Mouse (Mus musculus) liver, embryonic 14.5 days (tissue): Measurements from ENCODE around the gene Faah. TPM values are rescaled to one million over a fixed set of nuclear protein-coding genes. Genes with fewer than 3 reads are reported as not detected.

Source experiments
- ATAC-seq: fragments of 200-750 bp; cut with Nextera tagmentation; 2 replicates; pipeline ENCODE4 v1.8.0; 2017; ENCODE audit warnings: moderate number of reproducible peaks, mild to moderate bottlenecking, moderate library complexity; ENCODE audit not compliant: insufficient read depth
- DNase-seq, 3 experiments: peaks; one replicate each; pipeline ENCODE4 v3.0.0-alpha.2; 2012 to 2013; ENCODE audit warnings: low read depth in 3 of 3, low spot score in 3 of 3
- H3K27ac ChIP-seq: fragments of 300-500 bp; sonication (generic); 2 replicates; pipeline ENCODE4 v1.5.1; 2014; ENCODE audit warnings: moderate library complexity, mild to moderate bottlenecking, control low read depth, inconsistent platforms
- H3K27me3 ChIP-seq: fragments of 300-500 bp; sonication (generic); 2 replicates; pipeline ENCODE4 v1.6.1; 2014; ENCODE audit warnings: mild to moderate bottlenecking, low read length, moderate library complexity; ENCODE audit not compliant: control insufficient read depth, insufficient read depth
- H3K36me3 ChIP-seq: fragments of 300-500 bp; sonication (generic); replicated peaks from 2 replicates; pipeline ENCODE4 v1.6.1; 2014; ENCODE audit warnings: low read depth; ENCODE audit not compliant: control insufficient read depth, insufficient read depth
- H3K4me1 ChIP-seq, 2 experiments: fragments of 200-500 bp in 1 of 2; fragments of 300-500 bp in 1 of 2; sonication (generic) in 1 of 2; replicated peaks; 2 replicates each; pipeline ENCODE4 v1.6.1; 2012 to 2014; ENCODE audit warnings: antibody characterized with exemption in 1 of 2, inconsistent platforms in 1 of 2, low read length in 1 of 2; ENCODE audit not compliant: control insufficient read depth in 2 of 2, insufficient read depth in 2 of 2
- H3K4me2 ChIP-seq: fragments of 300-500 bp; sonication (generic); 2 replicates; pipeline ENCODE4 v1.6.1; 2014; ENCODE audit warnings: low read depth, mild to moderate bottlenecking, control low read depth, moderate library complexity
- H3K4me3 ChIP-seq, 2 experiments: fragments of 200-500 bp in 1 of 2; fragments of 300-500 bp in 1 of 2; sonication (generic) in 1 of 2; 2 replicates each; pipeline ENCODE4 v1.5.1; 2012 to 2014; ENCODE audit warnings: low read depth in 2 of 2, low read length in 2 of 2, mild to moderate bottlenecking in 2 of 2, control low read depth in 1 of 2, inconsistent platforms in 1 of 2, moderate library complexity in 1 of 2; ENCODE audit not compliant: insufficient read depth in 1 of 2
- H3K9ac ChIP-seq: fragments of 300-500 bp; sonication (generic); replicated peaks from 2 replicates; pipeline ENCODE4 v1.6.1; 2014; ENCODE audit warnings: mild to moderate bottlenecking, control low read depth, moderate library complexity
- H3K9me3 ChIP-seq: fragments of 300-500 bp; sonication (generic); 2 replicates; pipeline ENCODE4 v1.6.1; 2016; ENCODE audit warnings: low read length, mixed read lengths; ENCODE audit not compliant: control insufficient read depth
- CTCF ChIP-seq: IDR thresholded peaks from 2 replicates; pipeline ENCODE4 v1.5.1; 2016; ENCODE audit warnings: antibody characterized with exemption, low read depth, control low read depth
- EP300 ChIP-seq: IDR thresholded peaks from 2 replicates; pipeline ENCODE4 v1.6.1; 2016; ENCODE audit warnings: antibody characterized with exemption, low read depth
- WGBS: fragments of 180-500 bp; shearing (Covaris S2); extraction: QIAGEN DNeasy Blood & Tissue Kit; methylation state at CpG from one replicate; pipeline ENCODE4 v1.1.7; 2014; ENCODE audit not compliant: insufficient replicate concordance; 5-methylcytosine and 5-hydroxymethylcytosine counted together
- polyA plus RNA-seq, 2 experiments: library from polyadenylated mRNA; depleted of rRNA in 1 of 2; stranded (reverse) in 1 of 2; unstranded in 1 of 2; fragments of >200 nt; fragmentation: Nextera tagmentation in 1 of 2; extraction: Ambion mirVana in 1 of 2; gene quantifications; 2 replicates each; pipeline versions ENCODE4 v1.2.1 to v1.2.3; 2012 to 2014

The Faah gene
- polyA plus RNA-seq, 2 experiments = 3.8 to 4.1 TPM

GRCm38 (mm10) chr4:115980676-115981075 is 37.0 kb downstream of the Faah start:
- H3K9me3 ChIP-seq = no peaks in the 10 kb centered on the region
- H3K4me2 ChIP-seq = no peak overlapping the region
- no peaks in the 10 kb centered on the region for H3K36me3 ChIP-seq
- TF ChIP-seq EP300 (no peak), CTCF (peak; percentile 88)
- 0% methylated on average over 8 of the region's 8 CpGs for WGBS
- H3K4me1 ChIP-seq = peaks cover 0 to 3% of the 10 kb centered on the region in 2 experiments; a peak in 2 of 4 replicates
- H3K4me3 ChIP-seq = no peak overlapping the region
- H3K9ac ChIP-seq = no peak overlapping the region
- no peak for ATAC-seq
- peak; percentile 39 to 46 (median 42) for DNase-seq
- no peak overlapping the region for H3K27ac ChIP-seq
- peaks cover 39% of the 10 kb centered on the region for H3K27me3 ChIP-seq

GRCm38 (mm10) chr4:115979437-115979836 is 38.3 kb downstream of the Faah start:
- DNase-seq = no peak
- TF ChIP-seq EP300 (no peak), CTCF (no peak)
- Histone ChIP-seq H3K4me3 (peak overlapping the region in 1 of 2 experiments; percentile 5; a peak in 1 of 4 replicates), H3K9me3 (no peaks in the 10 kb centered on the region), H3K4me2 (peak overlapping the region; percentile 18; the same call in 1 of the 2 replicates), H3K9ac (no peak overlapping the region), H3K27ac (no peak overlapping the region), H3K4me1 (no peaks in the 10 kb centered on the region; a peak in 2 of 4 replicates), H3K36me3 (no peaks in the 10 kb centered on the region), H3K27me3 (peaks cover 39% of the 10 kb centered on the region)
- WGBS = 2% methylated on average over 38 of the region's 39 CpGs
- no peak for ATAC-seq

DNA sequence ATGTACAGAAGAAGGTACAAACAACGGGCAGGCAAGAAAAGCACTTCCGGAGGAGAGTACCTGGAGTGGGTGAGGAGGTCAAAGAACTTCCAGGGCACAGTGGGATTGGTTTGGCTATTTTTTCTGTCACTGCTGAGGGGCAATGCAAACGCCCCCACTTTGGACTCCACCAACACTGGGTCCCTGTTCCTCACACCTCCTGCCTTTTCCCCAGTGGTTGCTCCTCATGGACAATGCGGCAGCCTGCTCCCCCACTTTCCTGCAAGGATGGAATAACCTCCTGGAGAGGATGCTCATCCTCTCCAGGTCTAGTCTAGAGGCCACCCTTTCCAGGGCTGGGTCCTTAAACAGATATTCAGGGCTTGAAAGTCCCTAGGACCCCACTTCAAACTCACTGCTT is 38.8 kb downstream of the Faah start:
- Histone ChIP-seq H3K4me2 (no peak overlapping the region), H3K9me3 (no peaks in the 10 kb centered on the region), H3K4me1 (no peaks in the 10 kb centered on the region; a peak in 1 of 4 replicates), H3K9ac (no peak overlapping the region), H3K27me3 (peaks cover 39% of the 10 kb centered on the region), H3K36me3 (no peaks in the 10 kb centered on the region), H3K4me3 (no peak overlapping the region), H3K27ac (no peak overlapping the region)
- no peak for ATAC-seq
- WGBS = 27% methylated on average over 4 of the region's 4 CpGs
- no peak for TF ChIP-seq CTCF
- TF ChIP-seq EP300 = no peak
- no peak for DNase-seq

- no peak overlapping the region for H3K27ac ChIP-seq
- H3K36me3 ChIP-seq = no peaks in the 10 kb centered on the region
- DNase-seq = no peak
- H3K9me3 ChIP-seq = no peaks in the 10 kb centered on the region
- H3K4me3 ChIP-seq = no peak overlapping the region
- TF ChIP-seq CTCF = no peak
- TF ChIP-seq EP300 = no peak
- H3K4me1 ChIP-seq = no peaks in the 10 kb centered on the region
- no peak for ATAC-seq
- H3K27me3 ChIP-seq = peaks cover 17% of the 10 kb centered on the region
- no peak overlapping the region for H3K4me2 ChIP-seq
- no peak overlapping the region for H3K9ac ChIP-seq
- WGBS = 45% methylated on average over 24 of the region's 24 CpGs
These were observed 45.2 kb downstream of the Faah start for GRCm38 (mm10) chr4:115972543-115972942.

DNA sequence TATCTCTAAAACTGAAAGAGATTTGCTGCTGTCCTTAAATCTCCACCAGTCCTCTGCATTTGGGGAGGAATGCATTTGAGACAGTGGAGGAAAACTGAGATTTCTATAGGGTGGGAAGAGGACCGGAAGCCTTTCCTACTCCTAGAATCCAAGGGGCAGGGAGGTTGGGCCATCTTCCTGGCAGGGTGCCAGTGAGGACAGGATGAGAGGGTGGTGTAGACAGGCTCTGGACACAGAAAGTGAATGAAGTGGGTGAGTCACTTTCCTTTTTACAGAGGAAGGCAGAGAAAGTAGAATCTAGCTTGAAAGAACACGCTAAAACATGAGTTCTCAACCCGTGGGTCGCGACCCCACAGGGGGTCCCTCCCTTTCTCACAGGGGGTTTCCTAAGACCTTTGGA is 53.3 kb downstream of the Faah start:
- Histone ChIP-seq H3K27ac (no peak overlapping the region), H3K9me3 (no peaks in the 10 kb centered on the region), H3K4me1 (no peaks in the 10 kb centered on the region), H3K27me3 (peaks cover 58% of the 10 kb centered on the region), H3K9ac (no peak overlapping the region), H3K36me3 (no peaks in the 10 kb centered on the region), H3K4me2 (no peak overlapping the region), H3K4me3 (no peak overlapping the region)
- ATAC-seq = no peak
- no peak for TF ChIP-seq EP300
- DNase-seq = no peak
- 10% methylated on average over 5 of the region's 5 CpGs for WGBS
